Mouse (Mus musculus) brain, embryonic 14.5 days (tissue): ENCODE results near the gene Mfap1b.

Experiments used
- CTCF ChIP-seq: fragments of 200-500 bp; IDR thresholded peaks from 2 replicates; pipeline ENCODE4 v1.5.1; 2012; ENCODE audit warnings: inconsistent platforms, mild to moderate bottlenecking, moderate library complexity, borderline replicate concordance; ENCODE audit not compliant: insufficient read depth, insufficient read length; ENCODE audit errors: extremely low read depth
- POLR2A ChIP-seq: fragments of 200-500 bp; IDR thresholded peaks from 2 replicates; pipeline ENCODE4 v1.6.1; 2012; ENCODE audit warnings: mild to moderate bottlenecking, inconsistent platforms, borderline replicate concordance; ENCODE audit not compliant: poor library complexity, insufficient read depth, insufficient read length, severe bottlenecking; ENCODE audit errors: extremely low read depth

DNA sequence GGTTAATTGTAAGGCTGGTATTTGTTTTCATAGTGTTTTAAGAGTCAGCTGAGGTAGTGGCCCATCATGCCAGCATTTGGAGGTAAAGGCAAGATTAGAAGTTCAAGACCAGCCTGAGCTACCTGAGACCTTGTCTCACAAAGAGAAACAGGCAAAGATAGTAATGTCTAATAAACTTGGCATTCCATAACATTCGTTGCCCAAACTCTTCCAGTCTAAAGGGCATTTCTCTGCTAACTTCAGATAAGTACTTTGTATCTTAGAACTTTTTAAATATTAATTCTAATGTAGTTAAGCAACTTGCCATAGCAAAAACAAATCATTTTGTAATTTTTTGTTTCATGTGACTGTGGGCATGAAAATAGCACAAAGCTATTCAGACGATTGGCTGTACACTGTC lies 50.7 kb downstream of the Mfap1b start:
- TF ChIP-seq CTCF, result no peak
- TF ChIP-seq POLR2A, result no peak
